Mouse (Mus musculus) lung, postnatal 25 days (tissue): Measurements from ENCODE around the gene Phox2a.

Experiments used
- DNase-seq: peaks from one replicate; pipeline ENCODE4 v3.0.0; 2022; ENCODE audit warnings: low spot score

Gene Phox2a

GRCm38 (mm10) chr7:101817861-101818401 is at the start of gene Phox2a:
Phox2a (plus strand) TSS chr7:101818313.
- no peak for DNase-seq

- no peak for DNase-seq
These were observed 48.1 kb upstream of the Phox2a start for GRCm38 (mm10) chr7:101770051-101770450.

GRCm38 (mm10) chr7:101771604-101772003 is 46.5 kb upstream of the Phox2a start:
- DNase-seq: no peak

- no peak for DNase-seq
These were observed 45.4 kb upstream of the Phox2a start for GRCm38 (mm10) chr7:101772687-101773086.

- DNase-seq: no peak
These were observed 41.1 kb upstream of the Phox2a start for GRCm38 (mm10) chr7:101777053-101777452.

GRCm38 (mm10) chr7:101820295-101821030 is 2.4 kb downstream of the Phox2a start:
- DNase-seq: no peak

GRCm38 (mm10) chr7:101821571-101822501 is 3.7 kb downstream of the Phox2a start:
- peak; percentile 32 for DNase-seq

GRCm38 (mm10) chr7:101822836-101823757 is 5.0 kb downstream of the Phox2a start:
- peak; percentile 42 for DNase-seq

- DNase-seq: no peak
These were observed 5.9 kb downstream of the Phox2a start for GRCm38 (mm10) chr7:101823758-101824630.

- DNase-seq: no peak
These were observed 12.3 kb downstream of the Phox2a start for GRCm38 (mm10) chr7:101830373-101830772.

GRCm38 (mm10) chr7:101831437-101831836 is 13.3 kb downstream of the Phox2a start:
- no peak for DNase-seq

GRCm38 (mm10) chr7:101832372-101832771 is 14.3 kb downstream of the Phox2a start:
- DNase-seq: no peak

- no peak for DNase-seq
These were observed 15.2 kb downstream of the Phox2a start for GRCm38 (mm10) chr7:101833352-101833751.

- no peak for DNase-seq
These were observed 15.9 kb downstream of the Phox2a start for GRCm38 (mm10) chr7:101833916-101834584.

- no peak for DNase-seq
These were observed 16.8 kb downstream of the Phox2a start for GRCm38 (mm10) chr7:101834903-101835302.

GRCm38 (mm10) chr7:101835457-101836109 is 17.5 kb downstream of the Phox2a start:
- DNase-seq: peak; percentile 7

GRCm38 (mm10) chr7:101836271-101837153 is 18.4 kb downstream of the Phox2a start:
- DNase-seq: peak; percentile 42

GRCm38 (mm10) chr7:101837154-101837605 is 19.1 kb downstream of the Phox2a start:
- no peak for DNase-seq
